Mouse (Mus musculus): Measurements from ENCODE around the gene Ildr2. TPM values are rescaled to one million over a fixed set of nuclear protein-coding genes. Genes with fewer than 3 reads are reported as not detected.
A peak's percentile ranks its signal among the peaks of the same experiment; 100 is the strongest.

Gene Ildr2
- polyA plus RNA-seq, 1 experiment: 1.1 TPM

GRCm38 (mm10) chr1:166296971-166297370 lies 43.0 kb downstream of the Ildr2 start:
- H3K4me1 ChIP-seq (ENCODE audit: control insufficient read depth, insufficient read depth, low read length): no peaks in the 10 kb centered on the region
- WGBS: 49% methylated on average over 8 of the region's 8 CpGs
- TF ChIP-seq POLR2A (IDR thresholded peaks at IDR 0.05; ENCODE audit: borderline replicate concordance, extremely low read depth, low read depth, low read length): no peak
- no peak for TF ChIP-seq CTCF (IDR thresholded peaks at IDR 0.05; ENCODE audit: insufficient read depth, low read length)
- no peak for DNase-seq
- no peak overlapping the region for H3K4me3 ChIP-seq (replicated peaks; ENCODE audit: extremely low read depth, low read depth, low read length)

GRCm38 (mm10) chr1:166297499-166298111 lies 43.7 kb downstream of the Ildr2 start:
- H3K4me1 ChIP-seq (ENCODE audit: control insufficient read depth, insufficient read depth, low read length): no peaks in the 10 kb centered on the region
- DNase-seq: no peak
- H3K4me3 ChIP-seq (replicated peaks; ENCODE audit: extremely low read depth, low read depth, low read length): no peak overlapping the region
- 50% methylated on average over 15 of the region's 15 CpGs for WGBS
- TF ChIP-seq POLR2A (IDR thresholded peaks at IDR 0.05; ENCODE audit: borderline replicate concordance, extremely low read depth, low read depth, low read length) (no peak), CTCF (IDR thresholded peaks at IDR 0.05; ENCODE audit: insufficient read depth, low read length) (no peak)

- 84% methylated on average over 2 of the region's 2 CpGs for WGBS
- Histone ChIP-seq H3K4me3 (replicated peaks; ENCODE audit: extremely low read depth, low read depth, low read length) (no peak overlapping the region), H3K4me1 (ENCODE audit: control insufficient read depth, insufficient read depth, low read length) (no peaks in the 10 kb centered on the region)
- TF ChIP-seq CTCF (IDR thresholded peaks at IDR 0.05; ENCODE audit: insufficient read depth, low read length) (no peak), POLR2A (IDR thresholded peaks at IDR 0.05; ENCODE audit: borderline replicate concordance, extremely low read depth, low read depth, low read length) (no peak)
- no peak for DNase-seq
Observed at GRCm38 (mm10) chr1:166298884-166299283, 44.9 kb downstream of the Ildr2 start.

- 72% methylated on average over 8 of the region's 8 CpGs for WGBS
- no peaks in the 10 kb centered on the region for H3K4me1 ChIP-seq (ENCODE audit: control insufficient read depth, insufficient read depth, low read length)
- no peak overlapping the region for H3K4me3 ChIP-seq (replicated peaks; ENCODE audit: extremely low read depth, low read depth, low read length)
- no peak for DNase-seq
- TF ChIP-seq CTCF (IDR thresholded peaks at IDR 0.05; ENCODE audit: insufficient read depth, low read length) (no peak), POLR2A (IDR thresholded peaks at IDR 0.05; ENCODE audit: borderline replicate concordance, extremely low read depth, low read depth, low read length) (no peak)
Observed at GRCm38 (mm10) chr1:166299821-166300220, 45.9 kb downstream of the Ildr2 start.

- TF ChIP-seq POLR2A (IDR thresholded peaks at IDR 0.05; ENCODE audit: borderline replicate concordance, extremely low read depth, low read depth, low read length) (no peak), CTCF (IDR thresholded peaks at IDR 0.05; ENCODE audit: insufficient read depth, low read length) (no peak)
- DNase-seq: no peak
- WGBS: 78% methylated on average over 3 of the region's 3 CpGs
- no peaks in the 10 kb centered on the region for H3K4me1 ChIP-seq (ENCODE audit: control insufficient read depth, insufficient read depth, low read length)
- no peak overlapping the region for H3K4me3 ChIP-seq (replicated peaks; ENCODE audit: extremely low read depth, low read depth, low read length)
Observed at GRCm38 (mm10) chr1:166300526-166300925, 46.6 kb downstream of the Ildr2 start.

GRCm38 (mm10) chr1:166304352-166305240 lies 50.7 kb downstream of the Ildr2 start:
- no peak for DNase-seq
- 81% methylated on average over 8 of the region's 8 CpGs for WGBS
- H3K4me3 ChIP-seq (replicated peaks; ENCODE audit: extremely low read depth, low read depth, low read length): no peak overlapping the region
- TF ChIP-seq POLR2A (IDR thresholded peaks at IDR 0.05; ENCODE audit: borderline replicate concordance, extremely low read depth, low read depth, low read length) (no peak), CTCF (IDR thresholded peaks at IDR 0.05; ENCODE audit: insufficient read depth, low read length) (no peak)
- H3K4me1 ChIP-seq (ENCODE audit: control insufficient read depth, insufficient read depth, low read length): peaks cover 3% of the 10 kb centered on the region; the same call in 1 of the 2 replicates

- peaks cover 3% of the 10 kb centered on the region; the same call in 1 of the 2 replicates for H3K4me1 ChIP-seq (ENCODE audit: control insufficient read depth, insufficient read depth, low read length)
- H3K4me3 ChIP-seq (replicated peaks; ENCODE audit: extremely low read depth, low read depth, low read length): no peak overlapping the region
- no peak for DNase-seq
- WGBS: 20% methylated on average over 5 of the region's 5 CpGs
- TF ChIP-seq CTCF (IDR thresholded peaks at IDR 0.05; ENCODE audit: insufficient read depth, low read length) (no peak), POLR2A (IDR thresholded peaks at IDR 0.05; ENCODE audit: borderline replicate concordance, extremely low read depth, low read depth, low read length) (no peak)
Observed at GRCm38 (mm10) chr1:166308471-166308850, 54.5 kb downstream of the Ildr2 start.

- DNase-seq: peak; percentile 6
- 1% methylated on average over 94 of the region's 94 CpGs for WGBS
- H3K4me3 ChIP-seq (replicated peaks; ENCODE audit: extremely low read depth, low read depth, low read length): no peak overlapping the region
- TF ChIP-seq CTCF (IDR thresholded peaks at IDR 0.05; ENCODE audit: insufficient read depth, low read length) (no peak), POLR2A (IDR thresholded peaks at IDR 0.05; ENCODE audit: borderline replicate concordance, extremely low read depth, low read depth, low read length) (no peak)
- H3K4me1 ChIP-seq (ENCODE audit: control insufficient read depth, insufficient read depth, low read length): peaks cover 3% of the 10 kb centered on the region; the same call in 1 of the 2 replicates
Observed at GRCm38 (mm10) chr1:166308851-166309715, 55.1 kb downstream of the Ildr2 start.

- no peak for TF ChIP-seq POLR2A (IDR thresholded peaks at IDR 0.05; ENCODE audit: borderline replicate concordance, extremely low read depth, low read depth, low read length)
- no peak for TF ChIP-seq CTCF (IDR thresholded peaks at IDR 0.05; ENCODE audit: insufficient read depth, low read length)
- peaks cover 3% of the 10 kb centered on the region; the same call in 1 of the 2 replicates for H3K4me1 ChIP-seq (ENCODE audit: control insufficient read depth, insufficient read depth, low read length)
- no peak overlapping the region for H3K4me3 ChIP-seq (replicated peaks; ENCODE audit: extremely low read depth, low read depth, low read length)
- DNase-seq: no peak
- 89% methylated on average over 5 of the region's 5 CpGs for WGBS
Observed at GRCm38 (mm10) chr1:166311151-166311550, 57.2 kb downstream of the Ildr2 start.
